Mouse (Mus musculus): ENCODE data around the gene Ypel1.

The Ypel1 gene

DNA sequence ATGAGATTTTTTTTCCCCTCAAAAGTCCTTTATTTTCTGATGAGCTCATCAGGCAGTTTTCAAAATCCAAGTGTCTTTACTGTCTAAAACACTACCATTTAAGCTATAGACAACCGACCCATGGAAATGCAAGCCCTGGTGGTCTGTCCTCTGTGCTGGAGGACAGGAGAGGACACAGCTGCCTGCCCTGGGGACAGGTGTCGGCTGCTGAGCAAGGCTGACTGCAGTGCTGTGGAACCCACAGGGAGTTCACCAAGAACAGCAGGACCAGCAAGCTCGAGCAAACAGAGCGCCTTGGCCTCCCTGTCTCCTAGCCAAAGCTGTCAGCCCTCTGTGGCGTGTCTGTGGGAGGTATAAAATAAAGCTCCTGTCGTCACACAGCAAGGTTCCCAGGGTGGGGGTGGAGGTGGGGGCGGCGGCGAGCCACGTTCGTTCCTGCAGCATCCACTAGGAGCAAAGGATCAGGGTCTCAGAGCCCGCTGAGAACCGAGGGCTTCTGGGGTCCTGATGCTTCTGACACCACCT lies 17.2 kb downstream of the Ypel1 start:
- DNase-seq (ENCODE audit: low spot score in 2 of 2) = no peak

DNA sequence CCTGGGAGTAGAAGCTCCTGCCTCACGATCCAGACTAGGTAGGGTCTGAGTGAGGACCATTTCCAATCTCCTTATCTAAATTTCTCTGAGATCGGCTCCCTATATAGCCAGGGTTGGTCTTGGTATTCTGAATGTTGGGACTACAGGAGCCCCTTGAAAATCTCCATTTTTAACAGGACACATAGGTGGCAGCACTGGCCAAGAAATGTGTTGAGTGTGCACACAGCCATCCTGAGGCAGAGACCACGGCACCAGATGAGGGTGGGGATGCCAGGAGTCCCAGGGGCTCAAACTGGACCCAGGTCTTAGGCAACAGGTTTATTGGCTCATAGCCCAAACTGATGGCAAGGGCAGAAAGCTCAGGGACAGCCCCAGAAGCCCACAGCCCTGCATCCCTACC lies 18.9 kb downstream of the Ypel1 start:
- no peak for DNase-seq (ENCODE audit: low spot score in 2 of 2)

DNA sequence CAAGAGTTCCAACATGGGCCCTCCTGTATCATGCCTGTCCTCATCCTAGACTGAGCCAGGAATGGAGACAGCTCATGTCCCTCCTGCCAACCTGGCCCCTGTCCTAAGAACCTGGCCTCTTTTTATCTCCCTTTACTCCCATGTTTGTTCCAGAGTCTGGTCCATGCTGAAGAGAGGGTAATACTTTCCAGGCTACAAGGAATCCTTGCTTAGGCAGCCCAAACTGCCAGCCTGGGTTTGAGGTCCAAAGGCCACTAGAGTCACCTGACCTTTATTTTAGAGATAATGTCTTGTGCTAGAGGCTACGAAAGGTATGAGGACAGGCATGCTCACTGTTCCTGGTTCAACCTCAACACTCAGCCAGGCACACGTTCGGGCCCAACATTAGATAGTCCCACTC lies 27.4 kb downstream of the Ypel1 start:
- DNase-seq (ENCODE audit: low spot score in 2 of 2) = no peak

DNA sequence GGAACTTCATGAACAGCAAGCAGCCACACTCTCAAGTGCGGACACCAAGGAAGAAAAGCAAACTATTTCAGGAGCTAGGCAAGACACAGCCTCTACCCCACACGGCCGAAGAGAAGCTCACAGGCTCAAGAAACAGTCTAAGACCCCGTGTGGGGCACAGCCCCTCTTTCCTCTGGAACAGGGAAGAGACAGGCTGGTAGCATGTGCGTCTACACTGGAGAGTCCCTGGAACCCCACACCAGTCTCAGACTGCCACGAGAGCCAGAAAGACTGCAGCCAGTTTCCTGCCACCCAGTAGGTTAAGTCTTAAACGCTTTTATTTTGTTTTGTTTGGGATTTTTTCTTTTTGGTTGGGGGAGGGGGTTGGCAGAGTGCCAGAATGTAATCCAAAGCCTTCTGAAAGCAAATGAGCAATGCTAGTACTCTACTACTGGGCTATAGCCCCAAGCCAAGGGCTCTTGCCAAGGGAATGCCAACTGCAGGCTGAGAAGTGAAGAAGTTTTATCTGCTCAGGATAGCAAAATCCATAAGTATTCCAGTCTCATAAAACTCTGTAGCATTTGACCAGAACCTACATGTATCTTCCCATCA lies 33.2 kb downstream of the Ypel1 start:
- no peak for DNase-seq (ENCODE audit: low spot score in 2 of 2)

DNA sequence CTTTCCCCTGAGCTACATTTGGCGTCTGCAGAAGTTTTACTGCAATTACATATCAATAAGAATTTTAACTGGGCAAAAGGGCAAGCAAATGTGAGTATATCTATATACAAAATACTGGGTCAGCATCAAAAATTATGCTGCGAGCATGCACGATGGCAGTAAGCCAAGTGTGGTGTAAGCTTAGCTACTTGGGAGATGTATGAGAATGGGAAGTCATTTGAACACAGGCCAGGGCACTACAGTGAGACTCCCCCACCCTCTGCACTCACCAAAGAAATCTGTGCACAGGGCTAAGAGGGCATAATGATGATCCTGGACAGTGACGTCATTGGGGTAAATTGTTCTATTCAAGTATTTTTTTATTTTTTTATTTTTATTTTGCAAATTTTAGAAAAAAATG lies 35.1 kb downstream of the Ypel1 start:
- DNase-seq (ENCODE audit: low spot score in 2 of 2) = no peak

DNA sequence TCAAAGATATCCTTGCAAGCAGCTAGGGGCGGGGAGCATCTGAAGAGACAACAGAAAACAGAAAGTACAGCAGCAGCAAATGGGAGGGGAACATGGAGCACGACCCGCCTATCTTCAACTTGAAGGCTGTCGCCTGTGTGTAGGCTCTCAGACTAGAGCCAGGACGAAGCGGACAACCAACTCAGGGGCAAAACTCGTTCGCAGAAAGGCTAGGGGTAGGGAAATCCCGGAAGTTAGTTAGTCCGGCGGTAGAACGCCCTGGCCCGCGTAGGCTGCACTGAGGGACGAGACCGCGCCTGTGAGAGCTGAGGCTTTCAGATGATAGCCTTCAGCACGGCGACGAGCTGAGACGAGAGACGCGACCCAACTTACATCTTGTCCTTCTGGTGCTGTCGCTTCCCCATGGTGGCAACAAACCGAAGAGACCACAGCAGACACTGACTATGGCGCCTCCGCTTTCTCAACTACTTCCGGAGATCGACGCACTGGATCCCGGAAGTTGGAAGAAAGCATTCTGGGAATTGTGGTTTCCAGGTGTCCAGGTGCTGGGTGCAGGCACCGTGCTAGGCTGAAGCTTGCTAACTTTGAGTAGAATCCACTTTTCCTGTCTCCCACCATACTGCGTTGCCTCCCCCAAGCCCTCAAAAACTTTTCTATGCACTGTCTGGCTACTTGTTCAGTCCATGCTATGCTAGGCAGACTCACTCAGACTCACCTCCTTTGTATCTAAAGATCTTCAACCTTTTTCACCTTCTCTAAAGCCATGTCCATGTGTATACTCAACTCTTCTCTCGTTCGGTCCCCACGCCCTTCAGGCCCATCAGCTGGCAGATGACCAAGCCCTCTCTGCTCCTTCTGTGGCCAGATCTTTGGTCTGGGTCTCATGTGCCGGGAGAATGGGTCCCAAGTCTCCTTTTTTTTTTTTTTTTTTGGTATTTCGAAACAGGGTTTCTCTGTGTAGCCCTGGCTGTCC lies 41.6 kb downstream of the Ypel1 start, which contains the start of gene Ppil2:
Ppil2 (minus strand) TSS at position 487 of the 973 bp plus-strand sequence.
- peak; percentile 64 to 76 for DNase-seq (ENCODE audit: low spot score in 2 of 2)

DNA sequence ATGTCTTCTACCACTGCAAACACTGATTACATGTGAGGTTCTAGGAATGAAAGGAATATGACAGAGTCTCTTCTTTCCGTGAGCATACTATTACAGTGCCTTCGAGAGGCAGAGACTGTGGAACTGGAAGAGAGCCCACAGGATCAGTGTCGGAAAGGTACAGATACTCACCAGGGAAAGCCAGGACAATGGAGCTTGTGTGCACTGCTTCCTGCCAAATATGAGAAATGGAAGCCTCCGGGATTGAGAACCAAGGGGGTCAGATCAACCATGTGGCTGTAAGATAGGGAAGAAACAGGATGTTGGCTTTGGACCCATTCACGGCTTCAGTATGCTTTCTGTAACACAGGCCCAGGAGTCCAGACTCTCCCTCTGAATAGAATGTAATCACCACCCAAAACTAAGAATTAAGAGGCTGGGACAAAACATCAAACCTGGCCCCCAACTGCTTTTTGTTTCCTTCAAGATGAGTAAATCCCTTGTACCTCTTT lies 47.9 kb downstream of the Ypel1 start:
- no peak for DNase-seq (ENCODE audit: low spot score in 2 of 2)

DNA sequence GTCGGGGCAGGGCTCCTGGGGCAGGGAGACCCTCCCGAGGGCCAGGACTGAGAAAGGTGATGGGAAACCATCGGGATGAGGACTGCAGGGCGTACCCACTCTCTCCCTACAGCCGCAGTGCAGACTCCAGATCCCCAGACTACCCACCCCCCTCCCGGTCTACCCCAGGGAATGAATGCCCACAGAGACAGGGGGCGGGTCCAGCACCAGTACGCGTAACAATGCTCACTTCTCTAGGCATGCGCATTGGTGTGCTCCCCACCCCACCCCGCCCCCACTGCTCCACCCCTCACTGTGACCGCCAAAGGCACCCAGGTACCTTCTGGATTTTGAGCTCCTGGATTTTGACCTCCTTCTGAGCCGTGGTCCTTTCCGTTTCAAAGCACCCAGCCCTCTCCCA lies 52.1 kb downstream of the Ypel1 start:
- no peak for DNase-seq (ENCODE audit: low spot score in 2 of 2)

DNA sequence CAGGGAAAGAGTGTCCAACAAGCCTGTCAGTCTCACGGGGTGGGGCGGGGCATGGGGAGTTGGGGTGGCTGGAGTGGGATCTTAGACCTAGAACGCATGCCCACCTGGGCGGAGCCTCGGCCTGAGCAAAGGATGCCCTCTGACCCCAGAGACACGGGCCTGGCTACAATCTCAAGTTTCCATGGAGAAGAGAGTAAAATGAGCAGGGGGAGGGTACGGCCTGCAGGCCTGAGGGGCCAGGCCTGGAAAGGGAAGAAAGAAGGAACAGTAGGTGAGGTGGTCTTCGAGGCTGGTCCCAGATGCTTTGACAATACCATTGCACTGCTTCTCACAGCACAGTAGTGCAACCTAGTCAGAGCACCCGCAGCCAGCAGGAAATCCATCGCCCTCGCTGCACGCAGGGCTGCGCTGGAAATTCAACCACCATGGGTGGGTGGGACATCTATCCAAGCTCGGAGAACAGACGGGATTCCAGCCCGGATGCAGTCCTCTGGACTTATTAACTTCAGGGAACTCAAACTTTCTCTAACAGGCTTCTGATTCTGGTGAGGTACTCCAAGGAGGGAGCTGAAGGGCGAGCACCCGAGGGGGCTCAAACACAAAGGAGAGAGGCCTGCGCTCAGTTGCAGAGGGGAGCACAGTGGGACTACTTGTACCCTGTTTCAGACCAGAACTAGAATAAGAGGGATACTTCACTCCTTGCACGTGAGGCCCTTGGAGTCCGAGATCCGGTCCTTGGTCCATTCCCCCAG lies 54.8 kb downstream of the Ypel1 start:
- no peak for DNase-seq (ENCODE audit: low spot score in 2 of 2)

DNA sequence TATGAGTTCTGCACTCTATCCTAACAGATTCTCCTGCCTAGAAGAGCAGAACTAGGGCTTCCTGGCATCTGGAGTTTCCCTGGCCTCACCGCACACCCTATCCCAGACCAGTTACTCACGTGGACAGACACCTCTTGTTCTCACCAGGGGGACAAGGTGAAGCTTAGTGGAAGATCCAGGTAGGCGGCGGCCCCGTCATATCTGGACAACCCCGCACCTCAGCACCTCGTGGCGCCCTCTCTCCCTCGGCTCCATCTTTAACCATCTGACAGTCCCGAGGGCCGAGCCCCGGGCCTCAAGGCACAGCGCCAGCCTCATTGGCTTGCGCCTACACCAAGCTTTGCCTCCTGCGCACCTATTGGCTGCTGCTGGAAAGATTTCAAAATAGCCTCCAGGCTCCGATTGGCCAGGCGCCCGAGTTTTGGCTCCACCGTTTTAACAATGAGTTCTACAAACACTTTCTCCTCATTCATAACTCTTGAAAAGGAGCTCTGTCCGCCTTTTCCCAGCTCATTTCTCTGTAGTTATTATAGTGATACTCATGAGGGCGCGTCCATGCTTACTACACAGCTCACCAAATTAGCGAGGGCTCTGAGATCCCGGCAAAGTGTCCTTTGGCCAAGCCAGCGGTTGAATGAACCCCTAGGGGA lies 55.5 kb downstream of the Ypel1 start, which contains the start of gene 2610318N02Rik:
2610318N02Rik (minus strand) TSS at position 297 of the 650 bp plus-strand sequence.
- peak; percentile 59 to 86 for DNase-seq (ENCODE audit: low spot score in 2 of 2)

DNA sequence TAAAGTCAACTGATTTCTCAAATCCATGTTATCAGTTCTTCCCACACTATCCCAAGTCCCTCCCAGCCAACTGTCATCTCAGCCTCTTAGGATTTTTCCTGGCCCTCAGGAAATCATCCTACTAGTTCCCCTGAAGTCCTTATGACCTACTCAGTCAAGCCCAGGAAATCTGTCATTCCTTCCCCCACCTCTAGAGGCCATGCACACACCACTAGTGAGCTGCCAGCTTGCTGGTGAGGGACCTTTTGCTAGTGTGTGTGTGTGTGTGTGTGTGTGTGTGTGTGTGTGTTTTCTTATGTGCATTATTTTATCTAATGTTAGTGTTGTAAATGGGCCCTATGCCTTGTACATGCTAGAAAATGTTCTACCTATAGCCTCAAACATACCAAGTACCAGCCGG lies 57.8 kb downstream of the Ypel1 start:
- peak in 1 of 2 experiments; percentile 70 for DNase-seq (ENCODE audit: low spot score in 2 of 2)

DNA sequence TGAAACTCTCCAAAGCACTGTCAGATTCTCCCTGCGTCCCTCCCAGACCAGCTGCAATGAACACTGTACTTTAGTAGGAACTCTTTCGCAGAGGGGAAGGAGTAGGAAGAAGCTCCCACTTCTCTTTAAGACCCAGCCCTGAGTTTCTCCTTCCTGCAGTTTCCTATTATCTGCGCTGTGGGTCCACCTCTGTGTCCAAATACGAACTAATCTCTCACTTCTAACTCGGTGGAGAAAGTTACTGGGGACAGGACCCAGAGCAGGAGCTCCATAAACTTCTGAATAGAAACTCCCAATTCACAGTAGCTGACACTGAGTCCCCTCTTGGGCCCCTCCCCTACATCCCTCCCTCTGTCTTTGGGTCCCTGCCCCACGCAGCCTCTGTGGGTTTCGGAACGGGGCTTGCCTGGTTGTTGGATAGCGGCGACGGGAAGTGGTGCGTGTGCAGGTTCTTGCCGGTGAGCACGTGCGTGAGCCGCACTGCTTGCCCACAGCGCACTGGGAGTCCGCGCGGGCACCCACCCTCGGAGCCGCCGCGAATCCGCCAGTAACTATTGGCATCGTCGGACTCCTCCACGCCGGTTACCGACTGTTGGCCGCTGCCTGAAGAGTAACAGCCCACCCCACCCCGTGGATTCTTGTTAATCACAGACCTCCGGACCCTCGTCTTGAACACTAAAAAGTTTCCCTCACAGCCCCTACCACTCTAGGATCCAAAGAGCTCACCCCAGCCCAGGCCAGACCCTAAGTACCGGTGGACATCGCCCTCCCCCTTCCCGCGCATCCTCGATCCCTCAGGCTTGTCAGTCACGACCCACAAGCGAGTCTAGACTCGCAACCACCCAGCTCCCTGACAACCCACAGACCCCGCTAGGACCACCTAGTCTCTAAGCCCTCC lies 61.9 kb downstream of the Ypel1 start:
- peak in 1 of 2 experiments; percentile 59 for DNase-seq (ENCODE audit: low spot score in 2 of 2)

DNA sequence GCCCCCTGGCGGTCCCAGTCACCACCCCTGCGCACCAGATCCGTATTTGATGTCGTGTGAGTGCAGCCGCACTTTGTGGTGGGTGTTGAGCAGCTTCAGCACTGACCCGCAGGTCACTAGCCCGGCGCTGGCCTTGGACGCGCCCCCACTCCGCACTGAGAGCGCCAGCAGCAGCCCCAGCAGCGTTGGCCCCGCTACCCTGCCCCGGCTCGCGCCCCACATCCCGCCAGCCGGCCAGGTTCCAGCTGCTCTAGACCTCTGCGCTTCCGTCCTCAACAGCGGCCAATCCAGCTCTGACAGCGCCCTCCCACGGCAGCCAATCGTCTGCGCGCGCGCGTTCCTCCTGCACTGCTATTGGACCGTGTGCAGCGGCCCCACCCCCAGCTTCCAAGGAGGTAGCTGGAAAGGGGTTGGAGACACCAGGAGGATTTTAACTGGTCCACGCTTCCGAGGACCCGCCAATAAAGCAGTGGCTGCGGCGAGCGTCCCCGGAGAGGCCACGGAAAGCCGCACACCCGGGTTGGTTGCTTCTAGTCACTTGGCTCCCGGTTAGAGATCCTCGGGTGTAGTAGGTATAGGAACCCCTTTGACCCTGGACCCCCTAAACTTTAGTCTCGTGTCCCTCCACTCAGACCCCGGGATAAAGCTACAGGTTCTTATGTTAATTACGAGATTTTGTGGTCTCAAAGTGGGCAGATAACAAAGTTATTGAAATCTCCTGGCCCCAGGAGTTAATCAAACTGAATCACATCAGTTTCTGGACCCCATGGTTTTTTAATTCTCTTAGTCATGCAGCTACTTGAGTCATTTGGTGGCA lies 62.8 kb downstream of the Ypel1 start, which contains the start of gene Sdf2l1:
Sdf2l1 (minus strand) TSS at position 295 of the 817 bp plus-strand sequence.
- DNase-seq (ENCODE audit: low spot score in 2 of 2) = peak; percentile 91 to 97

DNA sequence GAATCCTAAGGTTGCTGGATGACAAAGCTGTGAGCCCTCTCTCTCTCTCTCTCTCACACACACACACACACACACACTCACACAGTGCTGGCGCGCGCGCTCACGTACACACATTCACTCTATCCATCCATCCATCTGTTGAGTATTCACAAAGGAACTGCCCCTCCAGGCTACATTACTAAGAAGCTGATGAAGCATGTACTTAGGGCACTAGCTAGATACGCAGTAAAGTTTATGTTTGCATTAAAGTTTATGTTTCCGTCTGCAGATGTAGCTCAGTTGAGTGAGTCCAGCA lies 63.4 kb downstream of the Ypel1 start:
- DNase-seq (ENCODE audit: low spot score in 2 of 2) = no peak
